In genomic region chr19:40970301-40970700, GRCm38 (mm10) we compare ENCODE assay signal across 33 mouse cellular contexts. TPM values are rescaled to one million over a fixed set of nuclear protein-coding genes. Genes with fewer than 3 reads are reported as not detected.
"Had no signal": no experiment of that assay in that cellular context is flagged by ENCODE, and none has a peak within 500 bp of the region (broad histone marks: within the 10 kb centered on the region; RNA-seq: fewer than 3 reads in every experiment).

No protein-coding gene starts in this region.

- H3K27me3 ChIP-seq: heart, embryonic 12.5 days; hindbrain, embryonic 12.5 days; hindbrain, embryonic 15.5 days; kidney, embryonic 15.5 days; limb, embryonic 12.5 days had no signal

- DNase-seq: gastrocnemius, adult 2 months; gastrocnemius, postnatal 10 days; gastrocnemius, postnatal 25 days; heart, adult 18-20 months; heart, postnatal 10 days; heart, postnatal 4 days; kidney, adult 11 months; kidney, adult 2 months; kidney, adult 9 months; kidney, postnatal 14 days; kidney, postnatal 36 days; layer of hippocampus, adult 9-11 months; layer of hippocampus, postnatal 36 days had no signal

- H3K4me1 ChIP-seq: heart, embryonic 10.5 days; heart, embryonic 12.5 days; hindbrain, embryonic 10.5 days; hindbrain, embryonic 12.5 days; hindbrain, embryonic 15.5 days; limb, embryonic 10.5 days; limb, embryonic 12.5 days had no signal

- H3K4me2 ChIP-seq: heart, embryonic 12.5 days; hindbrain, embryonic 12.5 days; hindbrain, embryonic 15.5 days; kidney, embryonic 15.5 days; limb, embryonic 12.5 days had no signal

- ATAC-seq: hindbrain, postnatal 0 days; intestine, embryonic 16.5 days had no signal

- H3K27ac ChIP-seq: gastrocnemius, adult 2 months; heart, embryonic 10.5 days; hindbrain, embryonic 10.5 days; hindbrain, embryonic 12.5 days; hindbrain, embryonic 15.5 days; hindbrain, postnatal 0 days; kidney, embryonic 15.5 days; kidney, postnatal 0 days; limb, embryonic 10.5 days; limb, embryonic 12.5 days had no signal

- H3K9me3 ChIP-seq: heart, embryonic 10.5 days; heart, embryonic 12.5 days; hindbrain, embryonic 10.5 days; hindbrain, embryonic 12.5 days; hindbrain, embryonic 15.5 days; kidney, embryonic 15.5 days; limb, embryonic 10.5 days; limb, embryonic 12.5 days had no signal

- H3K9ac ChIP-seq: heart, embryonic 12.5 days; hindbrain, embryonic 12.5 days; hindbrain, embryonic 15.5 days; kidney, embryonic 15.5 days; limb, embryonic 12.5 days had no signal

- H3K36me3 ChIP-seq: heart, embryonic 10.5 days; heart, embryonic 12.5 days; hindbrain, embryonic 10.5 days; hindbrain, embryonic 12.5 days; hindbrain, embryonic 15.5 days; kidney, embryonic 15.5 days; limb, embryonic 10.5 days; limb, embryonic 12.5 days had no signal

- H3K4me3 ChIP-seq: gastrocnemius, adult 2 months; heart, embryonic 10.5 days; heart, embryonic 12.5 days; hindbrain, embryonic 10.5 days; hindbrain, embryonic 12.5 days; hindbrain, embryonic 15.5 days; kidney, embryonic 15.5 days; limb, embryonic 10.5 days; limb, embryonic 12.5 days had no signal

RNA-seq across cellular contexts. Expression of gene Dntt, which starts 58.8 kb away (rescaled TPM):
- total RNA-seq: gastrocnemius, adult 2 months; heart, adult 18-20 months; heart, adult 8-10 months; heart, postnatal 25 days; heart, postnatal 4 days; hindbrain, postnatal 0 days; layer of hippocampus, adult 18-20 months; layer of hippocampus, postnatal 36 days; left cerebral cortex, adult 18-20 months; left cerebral cortex, postnatal 14 days; left cerebral cortex, postnatal 36 days had no signal
- polyA plus RNA-seq: heart, embryonic 12.5 days; heart, embryonic 14.5 days; hindbrain, embryonic 10.5 days; hindbrain, embryonic 15.5 days; intestine, embryonic 14.5 days; intestine, embryonic 16.5 days; limb, embryonic 10.5 days; limb, embryonic 12.5 days; limb, embryonic 14.5 days had no signal
